Mouse (Mus musculus): Measurements from ENCODE around the gene Hes1. TPM values are rescaled to one million over a fixed set of nuclear protein-coding genes. Genes with fewer than 3 reads are reported as not detected.

Gene Hes1
- polyA plus RNA-seq, 1 experiment from 2014 or later, result 4.7 TPM

- H3K9ac ChIP-seq (ENCODE audit: low read depth, low read length), result no peak overlapping the region
- no peaks in the 10 kb centered on the region for H3K9me3 ChIP-seq (replicated peaks; ENCODE audit: control insufficient read depth, low read length)
- no peaks in the 10 kb centered on the region for H3K36me3 ChIP-seq (ENCODE audit: control insufficient read depth, insufficient read depth)
- no peak overlapping the region for H3K4me2 ChIP-seq (ENCODE audit: low read depth, low read length)
- H3K27me3 ChIP-seq (ENCODE audit: control insufficient read depth, insufficient read depth, low read depth, low read length), result no peaks in the 10 kb centered on the region
- WGBS (ENCODE audit: insufficient replicate concordance), result 60% methylated on average over 4 of the region's 4 CpGs
- H3K27ac ChIP-seq (ENCODE audit: low read length), result no peak overlapping the region
- H3K4me3 ChIP-seq (ENCODE audit: low read depth, low read length), result no peak overlapping the region
- ATAC-seq (ENCODE audit: low read depth), result no peak
- H3K4me1 ChIP-seq (ENCODE audit: control insufficient read depth, low read depth, low read length), result no peaks in the 10 kb centered on the region
Measured at GRCm38 (mm10) chr16:30081980-30082379, 17.8 kb downstream of the Hes1 start.

- no peak overlapping the region for H3K4me3 ChIP-seq (ENCODE audit: low read depth, low read length)
- no peaks in the 10 kb centered on the region for H3K27me3 ChIP-seq (ENCODE audit: control insufficient read depth, insufficient read depth, low read depth, low read length)
- no peak overlapping the region for H3K9ac ChIP-seq (ENCODE audit: low read depth, low read length)
- WGBS (ENCODE audit: insufficient replicate concordance), result 72% methylated on average over 8 of the region's 8 CpGs
- no peak overlapping the region for H3K27ac ChIP-seq (ENCODE audit: low read length)
- no peaks in the 10 kb centered on the region for H3K4me1 ChIP-seq (ENCODE audit: control insufficient read depth, low read depth, low read length)
- no peaks in the 10 kb centered on the region for H3K36me3 ChIP-seq (ENCODE audit: control insufficient read depth, insufficient read depth)
- no peaks in the 10 kb centered on the region for H3K9me3 ChIP-seq (replicated peaks; ENCODE audit: control insufficient read depth, low read length)
- ATAC-seq (ENCODE audit: low read depth), result no peak
- H3K4me2 ChIP-seq (ENCODE audit: low read depth, low read length), result no peak overlapping the region
Measured at GRCm38 (mm10) chr16:30082965-30083364, 18.8 kb downstream of the Hes1 start.

GRCm38 (mm10) chr16:30083536-30083935 is 19.4 kb downstream of the Hes1 start:
- H3K36me3 ChIP-seq (ENCODE audit: control insufficient read depth, insufficient read depth), result no peaks in the 10 kb centered on the region
- 36% methylated on average over 3 of the region's 3 CpGs for whole genome bisulfite sequencing (ENCODE audit: insufficient replicate concordance)
- H3K4me2 ChIP-seq (ENCODE audit: low read depth, low read length), result no peak overlapping the region
- no peaks in the 10 kb centered on the region for H3K4me1 ChIP-seq (ENCODE audit: control insufficient read depth, low read depth, low read length)
- ATAC-seq (ENCODE audit: low read depth), result no peak
- no peaks in the 10 kb centered on the region for H3K27me3 ChIP-seq (ENCODE audit: control insufficient read depth, insufficient read depth, low read depth, low read length)
- H3K9ac ChIP-seq (ENCODE audit: low read depth, low read length), result no peak overlapping the region
- no peak overlapping the region for H3K27ac ChIP-seq (ENCODE audit: low read length)
- no peak overlapping the region for H3K4me3 ChIP-seq (ENCODE audit: low read depth, low read length)
- H3K9me3 ChIP-seq (replicated peaks; ENCODE audit: control insufficient read depth, low read length), result no peaks in the 10 kb centered on the region

GRCm38 (mm10) chr16:30088646-30089045 is 24.5 kb downstream of the Hes1 start:
- Histone ChIP-seq H3K4me2 (ENCODE audit: low read depth, low read length) (no peak overlapping the region), H3K27me3 (ENCODE audit: control insufficient read depth, insufficient read depth, low read depth, low read length) (no peaks in the 10 kb centered on the region), H3K9me3 (replicated peaks; ENCODE audit: control insufficient read depth, low read length) (no peaks in the 10 kb centered on the region), H3K9ac (ENCODE audit: low read depth, low read length) (no peak overlapping the region), H3K4me3 (ENCODE audit: low read depth, low read length) (no peak overlapping the region), H3K27ac (ENCODE audit: low read length) (no peak overlapping the region), H3K4me1 (ENCODE audit: control insufficient read depth, low read depth, low read length) (no peaks in the 10 kb centered on the region), H3K36me3 (ENCODE audit: control insufficient read depth, insufficient read depth) (no peaks in the 10 kb centered on the region)
- no peak for ATAC-seq (ENCODE audit: low read depth)
- WGBS (ENCODE audit: insufficient replicate concordance), result 67% methylated on average over 5 of the region's 5 CpGs

DNA sequence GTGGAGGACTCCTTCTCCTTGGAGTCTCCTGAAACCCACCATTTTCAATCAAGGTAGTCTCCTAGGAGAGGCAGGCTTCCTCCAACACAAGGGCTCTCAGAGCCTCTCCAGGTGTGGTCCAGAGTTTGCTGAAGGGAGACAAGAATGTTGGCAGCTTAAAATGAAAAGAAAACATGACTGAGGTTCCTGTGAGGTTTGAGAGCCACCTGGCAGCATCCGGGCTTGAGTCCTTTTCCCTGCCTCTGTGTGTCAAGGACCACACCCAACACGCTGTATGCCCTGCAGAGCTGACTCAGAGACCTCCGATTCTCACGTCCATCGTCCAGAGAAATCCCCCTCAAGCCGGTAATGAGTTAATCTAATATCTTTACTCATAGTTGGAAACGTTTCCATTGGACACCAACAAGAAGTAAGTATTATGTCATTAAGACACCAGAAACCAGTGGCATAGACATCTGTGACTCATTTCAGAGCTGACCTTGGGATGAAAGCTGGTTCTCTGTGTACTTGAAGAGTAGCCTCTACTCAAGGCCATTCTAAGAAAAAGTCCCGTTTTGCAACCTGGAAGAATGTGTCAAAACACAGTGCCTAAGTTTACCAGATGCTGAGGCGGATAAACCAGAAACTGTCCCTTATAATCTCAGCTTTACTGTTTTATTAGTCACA is 26.1 kb downstream of the Hes1 start:
- no peaks in the 10 kb centered on the region for H3K9me3 ChIP-seq (replicated peaks; ENCODE audit: control insufficient read depth, low read length)
- H3K4me3 ChIP-seq (ENCODE audit: low read depth, low read length), result no peak overlapping the region
- no peak overlapping the region for H3K4me2 ChIP-seq (ENCODE audit: low read depth, low read length)
- no peaks in the 10 kb centered on the region for H3K4me1 ChIP-seq (ENCODE audit: control insufficient read depth, low read depth, low read length)
- H3K36me3 ChIP-seq (ENCODE audit: control insufficient read depth, insufficient read depth), result no peaks in the 10 kb centered on the region
- no peak overlapping the region for H3K9ac ChIP-seq (ENCODE audit: low read depth, low read length)
- ATAC-seq (ENCODE audit: low read depth), result no peak
- H3K27ac ChIP-seq (ENCODE audit: low read length), result no peak overlapping the region
- WGBS (ENCODE audit: insufficient replicate concordance), result 57% methylated on average over 9 of the region's 9 CpGs
- H3K27me3 ChIP-seq (ENCODE audit: control insufficient read depth, insufficient read depth, low read depth, low read length), result no peaks in the 10 kb centered on the region

GRCm38 (mm10) chr16:30096050-30096449 is 31.9 kb downstream of the Hes1 start:
- H3K27me3 ChIP-seq (ENCODE audit: control insufficient read depth, insufficient read depth, low read depth, low read length), result no peaks in the 10 kb centered on the region
- no peak overlapping the region for H3K27ac ChIP-seq (ENCODE audit: low read length)
- H3K9me3 ChIP-seq (replicated peaks; ENCODE audit: control insufficient read depth, low read length), result no peaks in the 10 kb centered on the region
- no peak for ATAC-seq (ENCODE audit: low read depth)
- H3K4me3 ChIP-seq (ENCODE audit: low read depth, low read length), result no peak overlapping the region
- no peaks in the 10 kb centered on the region for H3K36me3 ChIP-seq (ENCODE audit: control insufficient read depth, insufficient read depth)
- H3K4me1 ChIP-seq (ENCODE audit: control insufficient read depth, low read depth, low read length), result no peaks in the 10 kb centered on the region; the same call in 1 of the 2 replicates
- no peak overlapping the region for H3K4me2 ChIP-seq (ENCODE audit: low read depth, low read length)
- 59% methylated on average over 3 of the region's 3 CpGs for WGBS (ENCODE audit: insufficient replicate concordance)
- H3K9ac ChIP-seq (ENCODE audit: low read depth, low read length), result no peak overlapping the region

DNA sequence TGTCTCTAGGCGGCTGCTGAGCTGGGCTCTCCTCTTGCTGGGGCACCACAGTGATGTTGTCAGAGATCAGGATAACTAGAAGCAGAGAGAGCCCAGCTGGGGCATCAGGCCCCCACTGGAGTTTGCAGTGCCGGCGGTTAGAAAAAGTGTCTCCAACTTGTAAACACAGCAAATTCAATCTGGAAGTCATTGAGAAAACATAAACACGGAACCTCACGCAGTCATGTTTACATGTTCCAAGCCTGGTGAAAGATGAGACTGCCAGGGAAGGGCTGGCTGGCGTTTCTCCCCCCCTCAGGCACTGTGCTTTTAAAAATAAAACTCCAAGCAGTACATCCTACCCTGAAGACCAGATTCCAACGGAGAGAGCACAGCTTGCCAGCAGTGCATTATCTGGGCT is 32.3 kb downstream of the Hes1 start:
- WGBS (ENCODE audit: insufficient replicate concordance), result 36% methylated on average over 7 of the region's 7 CpGs
- Histone ChIP-seq H3K9me3 (replicated peaks; ENCODE audit: control insufficient read depth, low read length) (no peaks in the 10 kb centered on the region), H3K36me3 (ENCODE audit: control insufficient read depth, insufficient read depth) (no peaks in the 10 kb centered on the region), H3K9ac (ENCODE audit: low read depth, low read length) (no peak overlapping the region), H3K27me3 (ENCODE audit: control insufficient read depth, insufficient read depth, low read depth, low read length) (no peaks in the 10 kb centered on the region), H3K4me3 (ENCODE audit: low read depth, low read length) (no peak overlapping the region), H3K4me2 (ENCODE audit: low read depth, low read length) (no peak overlapping the region), H3K4me1 (ENCODE audit: control insufficient read depth, low read depth, low read length) (no peaks in the 10 kb centered on the region; the same call in 1 of the 2 replicates), H3K27ac (ENCODE audit: low read length) (no peak overlapping the region)
- ATAC-seq (ENCODE audit: low read depth), result no peak

- H3K9me3 ChIP-seq (replicated peaks; ENCODE audit: control insufficient read depth, low read length), result no peaks in the 10 kb centered on the region
- H3K4me2 ChIP-seq (ENCODE audit: low read depth, low read length), result no peak overlapping the region
- H3K9ac ChIP-seq (ENCODE audit: low read depth, low read length), result no peak overlapping the region
- no peaks in the 10 kb centered on the region for H3K27me3 ChIP-seq (ENCODE audit: control insufficient read depth, insufficient read depth, low read depth, low read length)
- no peak overlapping the region for H3K27ac ChIP-seq (ENCODE audit: low read length)
- no peaks in the 10 kb centered on the region for H3K36me3 ChIP-seq (ENCODE audit: control insufficient read depth, insufficient read depth)
- H3K4me1 ChIP-seq (ENCODE audit: control insufficient read depth, low read depth, low read length), result no peaks in the 10 kb centered on the region; the same call in 1 of the 2 replicates
- H3K4me3 ChIP-seq (ENCODE audit: low read depth, low read length), result no peak overlapping the region
- no peak for ATAC-seq (ENCODE audit: low read depth)
- 63% methylated on average over 5 of the region's 5 CpGs for WGBS (ENCODE audit: insufficient replicate concordance)
Measured at GRCm38 (mm10) chr16:30099124-30099523, 34.9 kb downstream of the Hes1 start.

DNA sequence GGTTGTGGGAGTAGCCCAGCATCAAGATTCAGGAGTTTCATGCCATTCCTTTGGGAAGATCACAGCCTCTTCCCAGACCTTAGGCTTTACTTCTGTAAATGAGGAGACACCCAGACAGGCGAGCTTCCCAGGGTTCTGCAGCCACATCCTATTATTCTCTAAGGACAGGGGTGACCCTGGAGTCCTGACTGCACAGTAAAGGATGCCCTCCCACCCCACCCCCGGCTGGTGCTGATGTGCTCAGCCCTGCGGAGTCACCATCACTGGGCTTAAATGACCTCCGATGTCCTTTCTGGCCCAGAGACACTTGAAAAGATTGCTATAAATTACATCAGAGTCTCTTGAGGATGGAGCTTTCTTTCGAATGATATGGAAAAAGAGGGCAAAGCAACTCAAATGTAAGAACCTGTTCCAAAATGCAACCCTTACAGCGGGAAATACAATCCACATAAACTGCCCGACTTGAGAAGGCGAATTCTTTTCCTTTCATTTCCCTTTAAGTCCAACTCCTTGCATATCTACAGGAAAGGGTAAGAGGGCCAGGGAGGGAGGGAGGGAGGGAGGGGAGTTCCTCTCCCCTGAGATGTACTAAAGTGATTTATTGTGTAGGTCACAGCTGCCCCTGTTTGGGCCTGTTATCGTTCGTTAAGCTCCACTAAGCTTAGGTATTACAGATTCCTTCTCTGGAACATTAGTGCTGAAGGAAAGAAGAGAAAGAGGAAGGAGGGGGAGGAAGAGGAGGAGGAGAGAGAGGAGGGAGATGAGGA is 38.1 kb downstream of the Hes1 start:
- Histone ChIP-seq H3K4me1 (ENCODE audit: control insufficient read depth, low read depth, low read length) (no peaks in the 10 kb centered on the region), H3K4me3 (ENCODE audit: low read depth, low read length) (no peak overlapping the region), H3K27ac (ENCODE audit: low read length) (no peak overlapping the region), H3K9ac (ENCODE audit: low read depth, low read length) (no peak overlapping the region), H3K4me2 (ENCODE audit: low read depth, low read length) (no peak overlapping the region), H3K36me3 (ENCODE audit: control insufficient read depth, insufficient read depth) (no peaks in the 10 kb centered on the region), H3K9me3 (replicated peaks; ENCODE audit: control insufficient read depth, low read length) (no peaks in the 10 kb centered on the region), H3K27me3 (ENCODE audit: control insufficient read depth, insufficient read depth, low read depth, low read length) (no peaks in the 10 kb centered on the region)
- 24% methylated on average over 10 of the region's 10 CpGs for WGBS (ENCODE audit: insufficient replicate concordance)
- no peak for ATAC-seq (ENCODE audit: low read depth)
